Mouse (Mus musculus) liver, embryonic 12.5 days (tissue): ENCODE data around the gene Aqp12. TPM values are rescaled to one million over a fixed set of nuclear protein-coding genes. Genes with fewer than 3 reads are reported as not detected.

ENCODE experiments used
- polyA plus RNA-seq: library from polyadenylated mRNA; unstranded; fragments of >200 nt; fragmentation: Nextera tagmentation; extraction: Ambion mirVana; gene quantifications from 2 replicates; pipeline ENCODE4 v1.2.1, GENCODE M21; 2016

Aqp12 gene
- polyA plus RNA-seq, 1 experiment from 2014 or later = not detected

Other genes with a start within 250 kb of the Aqp12 start
- gene Gpc1, start 174.7 kb upstream of the Aqp12 start, polyA plus RNA-seq = 5.5 and 7.2 TPM in 2 replicates
- gene Ankmy1, start 103.4 kb upstream of the Aqp12 start, polyA plus RNA-seq = 0.04 and 0.11 TPM in 2 replicates
- 7.2 and 7.7 TPM in 2 replicates for gene Dusp28, start 99.4 kb upstream of the Aqp12 start, polyA plus RNA-seq
- gene Rnpepl1, start 95.6 kb upstream of the Aqp12 start, polyA plus RNA-seq = 22.1 and 22.3 TPM in 2 replicates
- gene Capn10, start 72.0 kb upstream of the Aqp12 start, polyA plus RNA-seq = 12.5 and 12.6 TPM in 2 replicates
- 0.36 and 0.51 TPM in 2 replicates for gene Gpr35, start 55.5 kb upstream of the Aqp12 start, polyA plus RNA-seq
- 0.38 and 0.98 TPM in 2 replicates for gene Kif1a, start 95.6 kb downstream of the Aqp12 start, polyA plus RNA-seq
- 1.7 and 2.2 TPM in 2 replicates for gene Agxt, start 128.9 kb downstream of the Aqp12 start, polyA plus RNA-seq
- not detected in 2 replicates for gene 2310007B03Rik, start 154.6 kb downstream of the Aqp12 start, polyA plus RNA-seq
- 0.02 and 0.04 TPM in 2 replicates for gene Crocc2, start 162.4 kb downstream of the Aqp12 start, polyA plus RNA-seq
- gene Sned1, start 229.5 kb downstream of the Aqp12 start, polyA plus RNA-seq = 0.52 and 1.4 TPM in 2 replicates